Mouse (Mus musculus) CH12.LX (cell line): ENCODE measurements around the gene Bclaf3. TPM values are rescaled to one million over a fixed set of nuclear protein-coding genes. Genes with fewer than 3 reads are reported as not detected.

ENCODE experiments used
- DNase-seq: peaks from one replicate; pipeline ENCODE4 v3.0.0-alpha.2; 2013; ENCODE audit errors: extremely low read depth
- H3K27ac ChIP-seq: 2 replicates; pipeline ENCODE4 v1.5.1; 2012; ENCODE audit warnings: low read depth, mild to moderate bottlenecking, control low read depth, moderate library complexity; ENCODE audit not compliant: insufficient read depth
- H3K27me3 ChIP-seq: replicated peaks from 2 replicates; pipeline ENCODE3; 2012; ENCODE audit warnings: inconsistent platforms
- H3K36me3 ChIP-seq, 2 experiments: replicated peaks in 1 of 2; 2 replicates each; pipeline versions ENCODE3 to v1.6.1; 2012; ENCODE audit warnings: inconsistent platforms in 1 of 2, low read length in 1 of 2, mild to moderate bottlenecking in 1 of 2, mixed read lengths in 1 of 2, moderate library complexity in 1 of 2; ENCODE audit not compliant: control insufficient read depth in 1 of 2, insufficient read depth in 1 of 2
- H3K4me1 ChIP-seq, 2 experiments: 2 replicates each; pipeline ENCODE4 v1.6.1; 2012; ENCODE audit warnings: inconsistent platforms in 1 of 2, moderate library complexity in 1 of 2; ENCODE audit not compliant: insufficient read depth in 2 of 2, control insufficient read depth in 1 of 2
- H3K4me2 ChIP-seq: 2 replicates; pipeline ENCODE4 v1.6.1; 2012; ENCODE audit warnings: low read depth, mild to moderate bottlenecking, control low read depth; ENCODE audit not compliant: poor library complexity, insufficient read depth, severe bottlenecking
- H3K4me3 ChIP-seq, 3 experiments: fragments of 150-350 bp in 1 of 3; sonication (generic) in 1 of 3; replicated peaks in 1 of 3; 2 replicates each; pipeline versions ENCODE3 to v1.5.1; 2011 to 2012; ENCODE audit warnings: low read depth in 2 of 3, low read length in 2 of 3, mild to moderate bottlenecking in 2 of 3, moderate library complexity in 2 of 3, control low read depth in 1 of 3, improper control_type of control experiment in 1 of 3, inconsistent platforms in 1 of 3, mixed read lengths in 1 of 3; ENCODE audit not compliant: poor library complexity in 1 of 3
- H3K79me2 ChIP-seq: replicated peaks from 2 replicates; pipeline ENCODE4 v1.6.1; 2012; ENCODE audit warnings: mild to moderate bottlenecking, moderate library complexity; ENCODE audit not compliant: control insufficient read depth, poor library complexity, insufficient read depth, severe bottlenecking; ENCODE audit errors: extremely low read depth
- H3K9ac ChIP-seq: 2 replicates; pipeline ENCODE4 v1.6.1; 2012; ENCODE audit warnings: low read depth, mild to moderate bottlenecking, control low read depth, moderate library complexity; ENCODE audit not compliant: insufficient read depth
- H3K9me3 ChIP-seq: replicated peaks from 2 replicates; pipeline ENCODE3; 2012; ENCODE audit warnings: low read length, inconsistent platforms, mixed read lengths
- CHD1 ChIP-seq: IDR thresholded peaks from 2 replicates; pipeline ENCODE4 v1.6.1; 2012; ENCODE audit warnings: low read depth, low read length, improper control_type of control experiment, inconsistent platforms
- CHD2 ChIP-seq: IDR thresholded peaks from 2 replicates; pipeline ENCODE4 v1.6.1; 2011; ENCODE audit warnings: low read length, improper control_type of control experiment
- E2F4 ChIP-seq: IDR thresholded peaks from 2 replicates; pipeline ENCODE4 v1.6.1; 2011; ENCODE audit warnings: low read depth, low read length, improper control_type of control experiment; ENCODE audit not compliant: insufficient replicate concordance
- ELF1 ChIP-seq: IDR thresholded peaks from 2 replicates; pipeline ENCODE4 v1.6.1; 2014; ENCODE audit warnings: low read depth, mild to moderate bottlenecking, inconsistent platforms, low read length, improper control_type of control experiment
- EP300 ChIP-seq: IDR thresholded peaks from 2 replicates; pipeline ENCODE4 v1.6.1; 2011; ENCODE audit warnings: low read length, improper control_type of control experiment
- ETS1 ChIP-seq: conservative IDR thresholded peaks from 2 replicates; pipeline ENCODE4 v1.6.1; 2012; ENCODE audit warnings: low read depth, mild to moderate bottlenecking, inconsistent platforms, low read length, improper control_type of control experiment, moderate library complexity
- HCFC1 ChIP-seq: IDR thresholded peaks from 2 replicates; pipeline ENCODE4 v1.6.1; 2012; ENCODE audit warnings: low read depth, mild to moderate bottlenecking, inconsistent platforms, low read length, improper control_type of control experiment
- IRF4 ChIP-seq: IDR thresholded peaks from 2 replicates; pipeline ENCODE4 v1.6.1; 2014; ENCODE audit warnings: low read depth, mild to moderate bottlenecking, inconsistent platforms, low read length, improper control_type of control experiment
- JUN ChIP-seq: IDR thresholded peaks from 2 replicates; pipeline ENCODE4 v1.6.1; 2011; ENCODE audit warnings: low read depth, mild to moderate bottlenecking, low read length, improper control_type of control experiment, moderate library complexity; ENCODE audit not compliant: insufficient read depth
- JUND ChIP-seq: conservative IDR thresholded peaks from 2 replicates; pipeline ENCODE4 v1.6.1; 2011; ENCODE audit warnings: low read depth, low read length, improper control_type of control experiment
- MEF2A ChIP-seq: IDR thresholded peaks from 2 replicates; pipeline ENCODE4 v1.6.1; 2014; ENCODE audit warnings: low read depth, mild to moderate bottlenecking, inconsistent platforms, low read length, improper control_type of control experiment, borderline replicate concordance
- MXI1 ChIP-seq: IDR thresholded peaks from 2 replicates; pipeline ENCODE4 v1.6.1; 2011; ENCODE audit warnings: mild to moderate bottlenecking, low read depth, low read length, improper control_type of control experiment
- MYC ChIP-seq: IDR thresholded peaks from 2 replicates; pipeline ENCODE4 v1.6.1; 2011; ENCODE audit warnings: low read depth, mild to moderate bottlenecking, improper control_type of control experiment, low read length
- NRF1 ChIP-seq: IDR thresholded peaks from 2 replicates; pipeline ENCODE4 v1.6.1; 2014; ENCODE audit warnings: low read depth, mild to moderate bottlenecking, inconsistent platforms, low read length, improper control_type of control experiment, moderate library complexity
- PAX5 ChIP-seq: IDR thresholded peaks from 2 replicates; pipeline ENCODE4 v1.6.1; 2012; ENCODE audit warnings: low read length, inconsistent platforms, mixed read lengths
- POLR2A ChIP-seq: IDR thresholded peaks from 2 replicates; pipeline ENCODE4 v1.6.1; 2011; ENCODE audit warnings: low read depth, mild to moderate bottlenecking, improper control_type of control experiment, low read length
- SMC3 ChIP-seq: IDR thresholded peaks from 2 replicates; pipeline ENCODE4 v1.6.1; 2011; ENCODE audit warnings: low read depth, low read length, improper control_type of control experiment
- UBTF ChIP-seq: IDR thresholded peaks from 2 replicates; pipeline ENCODE4 v1.6.1; 2012; ENCODE audit warnings: low read depth, mild to moderate bottlenecking, inconsistent platforms, low read length, improper control_type of control experiment, moderate library complexity
- ZKSCAN1 ChIP-seq: IDR thresholded peaks from 2 replicates; pipeline ENCODE4 v1.6.1; 2012; ENCODE audit warnings: low read depth, inconsistent platforms, low read length, improper control_type of control experiment, borderline replicate concordance
- dilution Hi-C: fragments of 300-500 bp; cut with MboI; formaldehyde crosslinking; loops from 2 replicates; pipeline ENCODE4 v1.14.3; 2020; ENCODE audit warnings: low sequenced_read_pairs; ENCODE audit not compliant: extremely low pct_unique_long_range_greater_than_20kb, extremely low pct_ligation_motif_present
- in situ Hi-C: fragments of 300-500 bp; cut with MboI; formaldehyde crosslinking; loops from 3 replicates; pipeline ENCODE4 v1.14.3; 2019; ENCODE audit warnings: low sequenced_read_pairs, low pct_ligation_motif_present, low pct_unique_long_range_greater_than_20kb, mixed read lengths
- polyA plus RNA-seq: library from polyadenylated mRNA; unstranded; fragments of >175 nt; gene quantifications from 2 replicates; pipeline ENCODE4 v1.2.1, GENCODE M21; 2012; ENCODE audit warnings: low read depth; ENCODE audit not compliant: insufficient read length
- total RNA-seq, 2 experiments: library from RNA; depleted of rRNA; stranded (reverse); fragments of 300-350 nt in 1 of 2; fragments of >200 nt in 1 of 2; gene quantifications; 2 replicates each; pipeline ENCODE4 v1.2.3; 2012 to 2014

The Bclaf3 gene
- total and polyA plus RNA-seq, 3 experiments, result 6.6 to 14.7 (median 14.6) TPM

DNA sequence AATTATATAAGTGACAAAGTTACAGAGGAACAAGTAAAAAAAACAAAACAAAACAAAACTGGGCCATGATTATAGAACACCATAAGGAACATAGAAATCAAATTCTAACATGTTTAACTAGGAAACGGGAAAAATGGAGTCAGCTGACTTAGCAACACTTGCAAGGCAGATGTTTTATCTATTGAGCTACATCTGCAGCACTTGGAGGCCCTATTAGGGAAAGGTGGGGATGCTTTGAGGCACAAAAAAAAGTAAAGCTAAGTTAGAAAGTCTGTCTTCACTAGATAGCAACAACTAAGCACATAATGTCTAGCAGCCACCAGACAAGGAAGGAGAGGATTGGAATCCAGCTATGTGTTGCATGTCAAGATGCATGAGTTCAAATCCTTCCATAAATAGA lies 71.0 kb downstream of the Bclaf3 start:
- Histone ChIP-seq H3K27ac (no peak overlapping the region), H3K4me2 (no peak overlapping the region)
- dilution Hi-C loops, result no loop called here

DNA sequence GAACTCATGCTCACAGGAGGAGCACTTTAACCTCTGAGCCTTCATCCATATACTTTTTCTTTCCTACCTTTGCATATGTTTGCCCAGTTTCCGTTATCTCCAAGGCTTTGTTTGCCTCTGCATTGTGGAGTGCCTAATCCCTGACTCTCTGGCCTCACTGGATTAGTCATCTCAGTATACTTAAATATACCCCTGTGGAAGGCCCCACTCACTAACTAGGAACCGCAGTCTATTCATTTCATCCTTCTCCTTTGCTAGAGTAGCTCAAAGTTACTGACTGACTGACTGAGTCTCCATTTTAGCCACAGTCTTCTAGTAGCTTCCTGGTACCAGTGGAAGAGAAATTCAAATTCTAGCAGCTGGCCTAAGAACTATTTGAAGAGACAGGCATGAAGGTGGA lies 78.3 kb downstream of the Bclaf3 start:
- dilution Hi-C loops (no loop called here), in situ Hi-C loops (loop anchor here (10.0 kb wide), 1 partner anchor 160 kb away; no protein-coding TSS in a partner anchor)
- no peak overlapping the region for H3K4me3 ChIP-seq

More for the DNA sequence above, 71.0 kb downstream of the Bclaf3 start:
- in situ Hi-C loops, result no loop called here
- Histone ChIP-seq H3K9ac (no peak overlapping the region), H3K9me3 (no peaks in the 10 kb centered on the region)
- no peak for DNase-seq
- TF ChIP-seq SMC3, result no peak
- no peak for TF ChIP-seq UBTF
- no peak for TF ChIP-seq IRF4
- TF ChIP-seq CHD1, result no peak
- TF ChIP-seq EP300, result no peak
- TF ChIP-seq ELF1, result no peak
- TF ChIP-seq NRF1, result no peak
- no peak for TF ChIP-seq E2F4
- TF ChIP-seq JUND, result no peak
- no peak for TF ChIP-seq ZKSCAN1
- no peak for TF ChIP-seq MXI1
- no peak for TF ChIP-seq PAX5
- no peak for TF ChIP-seq HCFC1
- TF ChIP-seq, all 38 proteins: peak for 0
- Histone ChIP-seq H3K27me3 (no peaks in the 10 kb centered on the region), H3K4me1 (no peaks in the 10 kb centered on the region), H3K36me3 (peaks cover 2 to 3% of the 10 kb centered on the region in 2 experiments), H3K79me2 (no peaks in the 10 kb centered on the region), H3K4me3 (no peak overlapping the region)

More for the DNA sequence above, 78.3 kb downstream of the Bclaf3 start:
- Histone ChIP-seq H3K27ac (no peak overlapping the region), H3K27me3 (no peaks in the 10 kb centered on the region), H3K79me2 (no peaks in the 10 kb centered on the region), H3K9me3 (no peaks in the 10 kb centered on the region), H3K36me3 (no peaks in the 10 kb centered on the region), H3K4me2 (no peak overlapping the region), H3K4me1 (no peaks in the 10 kb centered on the region), H3K9ac (no peak overlapping the region)
- TF ChIP-seq MEF2A (no peak), ETS1 (no peak), JUN (peak; percentile 12; the same call in 1 of the 2 replicates), IRF4 (peak; percentile 73), EP300 (peak; percentile 51), MYC (no peak), ZKSCAN1 (no peak), JUND (peak; percentile 51; the same call in 1 of the 2 replicates), CHD2 (0 out of 2 replicates have a peak, but pooled peaks have one; percentile 20), POLR2A (no peak)
- peak; percentile 21 for DNase-seq
